Mouse (Mus musculus) testis, adult 2 months (tissue): ENCODE data around the gene Grip1.

Experiments
- CTCF ChIP-seq: fragments of 200-500 bp; IDR thresholded peaks from 2 replicates; pipeline ENCODE4 v1.5.1; 2012; ENCODE audit warnings: low read depth, mild to moderate bottlenecking, inconsistent platforms, low read length, moderate library complexity; ENCODE audit not compliant: control insufficient read depth, insufficient read depth, insufficient replicate concordance
- POLR2A ChIP-seq: fragments of 200-500 bp; IDR thresholded peaks from 2 replicates; pipeline ENCODE4 v1.6.1; 2012; ENCODE audit warnings: low read depth, mild to moderate bottlenecking, inconsistent platforms, low read length, moderate library complexity; ENCODE audit not compliant: control insufficient read depth

DNA sequence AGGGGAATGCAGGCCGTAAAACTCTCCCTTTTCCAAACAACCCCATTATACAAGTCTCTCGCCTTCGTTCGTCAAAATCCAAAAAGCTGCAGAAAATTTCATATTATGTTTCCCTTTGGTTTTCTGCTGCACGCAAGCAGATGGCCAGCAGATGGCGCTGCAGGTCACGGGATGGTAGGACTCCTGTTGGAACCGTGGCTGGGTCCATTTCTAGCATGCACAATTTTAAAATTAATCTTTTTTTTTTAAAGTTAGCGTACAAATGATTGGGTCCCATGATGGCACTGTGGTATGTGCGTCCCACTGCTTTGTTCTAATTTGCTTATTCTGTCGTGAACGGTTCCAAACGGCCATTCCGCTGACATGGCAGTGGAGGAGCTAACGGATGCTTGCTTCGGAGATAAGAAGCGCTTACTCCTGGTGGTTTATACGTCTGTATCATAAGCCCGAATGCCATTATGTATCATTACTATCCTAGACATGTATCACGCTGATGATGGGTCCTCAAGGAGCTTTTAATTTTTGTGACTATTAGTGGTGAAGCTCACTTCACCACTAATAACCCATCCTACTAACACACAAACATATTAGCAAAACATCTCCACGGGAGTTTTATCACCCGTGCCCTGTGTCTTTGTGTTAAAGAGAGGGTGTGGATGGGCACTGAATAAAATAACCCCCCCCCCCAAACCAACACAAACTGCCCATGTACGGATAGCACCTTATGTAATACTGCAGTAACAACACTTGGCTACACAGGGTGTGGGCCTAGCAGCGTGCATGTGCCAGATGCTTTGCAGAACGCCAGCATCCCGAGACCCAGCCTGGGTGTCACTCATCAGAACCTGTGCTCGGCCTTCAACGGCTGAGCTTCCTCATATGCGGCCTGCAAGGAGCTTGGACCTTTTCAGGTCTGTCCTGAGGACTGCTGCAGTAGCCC lies 193.1 kb downstream of the Grip1 start:
- TF ChIP-seq CTCF (peak; percentile 89; the same call in 1 of the 2 replicates), POLR2A (no peak)
